Mouse (Mus musculus) G1E (cell line): ENCODE data around the gene Msl1.

Experiments
- CTCF ChIP-seq: IDR thresholded peaks from 2 replicates; pipeline ENCODE4 v1.5.1; 2012; ENCODE audit warnings: low read depth, low read length, inconsistent platforms, mixed read lengths
- GATA1 ChIP-seq: IDR thresholded peaks from 2 replicates; pipeline ENCODE4 v1.6.1; 2012; ENCODE audit warnings: borderline replicate concordance, low read length, inconsistent platforms, mixed read lengths

GRCm38 (mm10) chr11:98781851-98782512 lies 13.3 kb upstream of the Msl1 start:
- TF ChIP-seq GATA1 (no peak), CTCF (no peak)
